Mouse (Mus musculus): Measurements from ENCODE around the gene Tmem117. TPM values are rescaled to one million over a fixed set of nuclear protein-coding genes. Genes with fewer than 3 reads are reported as not detected.

The Tmem117 gene
- polyA plus RNA-seq, 1 experiment from 2014 or later = 4.5 TPM

DNA sequence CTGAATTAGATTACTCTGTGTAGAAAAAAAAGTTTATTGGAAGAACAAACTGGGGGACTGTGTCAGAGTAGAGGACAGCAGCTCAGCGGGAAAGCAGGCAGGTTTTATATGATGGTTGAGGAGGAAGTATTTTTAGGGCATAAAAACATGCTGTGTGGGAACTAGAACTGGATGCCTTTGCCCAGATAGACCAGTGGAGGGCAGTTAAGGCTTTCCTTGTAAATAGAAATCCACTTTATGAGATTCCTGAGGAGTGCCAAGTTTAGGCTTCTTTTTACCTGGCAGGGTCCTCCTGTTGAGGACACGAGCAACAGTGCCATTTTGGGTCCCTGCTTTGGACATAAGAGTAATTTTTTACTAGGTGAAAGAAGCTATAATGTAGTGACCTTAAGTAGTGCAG is 218.5 kb downstream of the Tmem117 start:
- Histone ChIP-seq H3K4me2 (replicated peaks) (no peak overlapping the region), H3K27me3 (no peaks in the 10 kb centered on the region), H3K4me3 (no peak overlapping the region), H3K36me3 (no peaks in the 10 kb centered on the region), H3K27ac (replicated peaks) (no peak overlapping the region), H3K9ac (replicated peaks) (no peak overlapping the region), H3K4me1 (no peaks in the 10 kb centered on the region), H3K9me3 (no peaks in the 10 kb centered on the region)
- no peak for ATAC-seq (replicated peaks)
- WGBS = 71% methylated on average over 2 of the region's 2 CpGs

DNA sequence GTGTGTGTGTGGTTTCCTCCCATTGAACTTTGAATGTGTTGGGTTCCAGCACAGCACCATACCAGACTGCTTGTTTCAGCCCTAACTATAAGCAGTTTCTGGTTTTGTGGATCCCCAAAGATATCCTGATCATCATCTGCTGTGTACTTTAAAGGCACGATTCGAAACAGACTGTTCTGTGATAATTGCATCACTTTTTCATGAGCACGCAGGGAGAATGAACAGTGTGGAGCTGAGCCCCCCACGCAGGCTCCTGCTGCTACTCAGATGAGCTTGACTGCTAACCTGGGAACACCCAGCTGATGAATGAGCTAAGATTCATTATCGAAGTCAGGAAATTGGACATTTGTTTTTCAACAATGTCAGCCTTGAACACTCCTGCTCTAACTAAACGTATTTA is 230.6 kb downstream of the Tmem117 start:
- Histone ChIP-seq H3K4me3 (no peak overlapping the region), H3K27me3 (no peaks in the 10 kb centered on the region), H3K9ac (replicated peaks) (no peak overlapping the region), H3K27ac (replicated peaks) (no peak overlapping the region), H3K4me1 (peaks cover 18% of the 10 kb centered on the region), H3K9me3 (no peaks in the 10 kb centered on the region), H3K4me2 (replicated peaks) (no peak overlapping the region), H3K36me3 (no peaks in the 10 kb centered on the region)
- WGBS = 78% methylated on average over 6 of the region's 6 CpGs
- no peak for ATAC-seq (replicated peaks)

DNA sequence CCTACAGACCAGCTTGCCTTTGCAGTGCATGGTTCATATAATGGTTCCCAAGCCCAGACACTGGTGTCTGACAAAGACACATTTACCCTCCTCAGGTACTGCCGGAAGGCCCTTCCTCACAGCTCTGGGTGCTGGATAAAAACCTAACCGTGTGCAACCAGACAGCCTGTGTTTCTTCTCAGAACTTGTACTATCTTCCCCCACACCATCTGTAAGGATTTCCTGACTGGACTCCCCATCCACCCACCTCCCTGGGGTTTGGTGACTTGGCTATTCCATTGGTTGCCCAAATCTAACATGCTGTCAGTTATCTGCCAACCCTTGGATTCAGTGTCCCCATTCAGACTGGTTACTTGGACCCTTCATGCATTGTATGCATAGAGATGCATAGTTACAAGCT is 232.1 kb downstream of the Tmem117 start:
- H3K27me3 ChIP-seq = no peaks in the 10 kb centered on the region
- no peak overlapping the region for H3K27ac ChIP-seq (replicated peaks)
- H3K4me3 ChIP-seq = no peak overlapping the region
- no peak for ATAC-seq (replicated peaks)
- H3K4me2 ChIP-seq (replicated peaks) = no peak overlapping the region
- 94% methylated on average over 2 of the region's 2 CpGs for WGBS
- H3K36me3 ChIP-seq = no peaks in the 10 kb centered on the region
- H3K9me3 ChIP-seq = no peaks in the 10 kb centered on the region
- H3K4me1 ChIP-seq = peaks cover 18% of the 10 kb centered on the region
- H3K9ac ChIP-seq (replicated peaks) = no peak overlapping the region

DNA sequence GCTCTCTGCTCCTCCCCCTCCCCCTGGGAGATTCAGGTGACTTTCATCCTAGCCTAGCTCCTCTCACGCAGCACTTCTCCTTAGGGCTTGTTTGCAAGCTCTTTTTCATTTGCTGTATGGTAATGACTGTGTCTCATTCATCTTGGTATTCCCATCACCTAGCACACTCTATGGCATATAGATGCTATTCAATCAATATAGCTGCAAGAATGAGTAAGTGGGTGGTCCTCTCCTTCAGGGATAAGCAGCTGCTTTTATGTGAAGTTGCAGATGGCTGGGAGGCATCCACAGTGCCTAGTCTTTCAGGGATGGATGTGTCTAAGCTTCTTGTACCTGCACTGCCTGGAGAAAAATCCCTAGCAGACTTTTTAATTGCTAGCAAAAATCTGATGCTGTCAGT is 235.1 kb downstream of the Tmem117 start:
- Histone ChIP-seq H3K9ac (replicated peaks) (no peak overlapping the region), H3K27me3 (no peaks in the 10 kb centered on the region), H3K36me3 (no peaks in the 10 kb centered on the region), H3K9me3 (no peaks in the 10 kb centered on the region), H3K4me1 (peaks cover 16% of the 10 kb centered on the region), H3K4me3 (no peak overlapping the region), H3K27ac (replicated peaks) (0 out of 2 replicates have a peak overlapping the region, but pooled peaks have one; percentile 12), H3K4me2 (replicated peaks) (no peak overlapping the region)
- no peak for ATAC-seq (replicated peaks)
- 14% methylated on average over 1 of the region's 1 CpGs for WGBS

DNA sequence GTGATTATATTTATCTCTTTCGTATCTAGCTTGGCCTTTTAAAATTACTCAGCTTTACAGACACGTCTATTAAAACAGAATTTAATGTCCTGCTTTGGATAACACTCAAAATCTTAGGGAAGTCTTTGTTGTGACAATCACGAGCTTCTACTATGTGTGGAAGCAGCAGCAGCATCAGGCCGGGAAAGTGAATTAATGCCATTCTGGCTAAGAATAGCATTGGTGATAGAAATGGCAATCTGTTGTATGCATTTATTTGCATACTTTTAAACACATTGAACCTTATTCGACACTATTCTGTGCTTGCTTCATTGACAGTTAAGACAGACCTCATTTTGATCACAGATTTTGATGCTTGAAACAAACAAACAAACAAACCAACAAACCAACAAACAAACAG is 239.3 kb downstream of the Tmem117 start:
- Histone ChIP-seq H3K27ac (replicated peaks) (peak overlapping the region; percentile 33; the same call in 1 of the 2 replicates), H3K4me3 (no peak overlapping the region), H3K9ac (replicated peaks) (no peak overlapping the region), H3K4me2 (replicated peaks) (no peak overlapping the region), H3K36me3 (no peaks in the 10 kb centered on the region), H3K9me3 (no peaks in the 10 kb centered on the region), H3K4me1 (peaks cover 16% of the 10 kb centered on the region), H3K27me3 (no peaks in the 10 kb centered on the region)
- peak; percentile 51; the same call in 1 of the 2 replicates for ATAC-seq (replicated peaks)
- 39% methylated on average over 5 of the region's 5 CpGs for WGBS

DNA sequence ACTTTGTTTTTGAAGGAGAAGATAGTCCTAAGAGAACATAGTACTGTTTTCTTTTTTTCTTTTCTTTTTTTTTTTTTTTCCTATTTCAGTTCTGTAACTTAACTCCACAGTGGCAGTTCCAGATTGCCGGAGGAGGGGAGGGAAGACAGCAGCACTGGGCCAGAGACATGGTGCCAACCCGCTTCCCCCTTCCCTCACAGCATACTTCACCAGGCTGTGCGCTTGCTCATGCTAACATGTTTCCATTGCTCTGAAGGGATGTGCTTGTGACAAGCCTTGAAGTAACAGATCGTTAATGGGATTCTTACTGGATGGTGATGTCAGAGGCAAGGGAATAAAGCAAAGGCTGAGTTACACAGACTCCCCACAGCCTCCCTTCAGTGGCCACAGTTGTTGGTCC is 256.0 kb downstream of the Tmem117 start:
- Histone ChIP-seq H3K4me3 (no peak overlapping the region), H3K27me3 (no peaks in the 10 kb centered on the region), H3K9me3 (no peaks in the 10 kb centered on the region), H3K36me3 (no peaks in the 10 kb centered on the region), H3K27ac (replicated peaks) (peak overlapping the region; percentile 54; the same call in 1 of the 2 replicates), H3K4me1 (no peaks in the 10 kb centered on the region), H3K9ac (replicated peaks) (no peak overlapping the region), H3K4me2 (replicated peaks) (no peak overlapping the region)
- ATAC-seq (replicated peaks) = no peak; the same call in 1 of the 2 replicates
- 49% methylated on average over 4 of the region's 4 CpGs for WGBS

DNA sequence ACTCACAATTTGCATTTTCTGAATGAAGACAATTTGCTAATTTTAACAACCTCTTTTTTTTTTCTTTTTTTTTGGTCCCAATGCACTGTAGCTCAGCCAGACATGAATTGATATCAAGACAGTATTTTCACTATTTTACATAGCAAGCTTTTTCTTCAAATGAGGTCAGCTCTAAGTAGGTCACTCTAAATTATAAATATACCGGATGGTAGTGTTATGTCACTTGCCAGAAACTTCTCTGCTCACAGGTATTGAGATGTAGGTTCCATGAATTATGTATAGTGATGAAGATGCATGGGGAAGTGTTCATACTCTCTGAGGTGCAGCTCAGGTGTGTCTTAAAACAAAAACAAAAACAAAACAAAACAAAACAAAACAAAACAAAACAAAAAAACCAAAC is 264.2 kb downstream of the Tmem117 start:
- 64% methylated on average over 1 of the region's 1 CpGs for WGBS
- peaks cover 7% of the 10 kb centered on the region; the same call in 1 of the 2 replicates for H3K4me1 ChIP-seq
- no peaks in the 10 kb centered on the region for H3K9me3 ChIP-seq

DNA sequence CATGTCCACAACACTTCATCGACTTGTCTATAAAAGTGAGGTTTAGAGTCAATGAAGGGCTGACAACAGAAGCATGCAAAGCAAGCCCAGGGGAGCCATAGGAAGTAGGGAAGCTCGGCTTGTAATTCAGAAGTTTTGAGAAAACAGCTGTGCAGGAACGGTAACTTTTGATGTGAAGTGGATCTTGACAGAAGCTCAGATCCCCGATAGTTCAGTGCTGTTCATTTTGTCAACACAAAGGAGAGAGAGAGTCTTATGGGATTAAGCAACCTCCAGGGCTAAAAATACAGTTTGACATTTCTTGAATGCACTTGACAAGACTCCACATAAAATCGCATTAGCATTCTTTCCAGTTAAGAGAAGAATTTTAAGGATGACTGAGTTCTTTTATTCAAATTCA is 265.1 kb downstream of the Tmem117 start:
- H3K9me3 ChIP-seq = no peaks in the 10 kb centered on the region
- H3K9ac ChIP-seq (replicated peaks) = no peak overlapping the region
- no peak overlapping the region for H3K4me2 ChIP-seq (replicated peaks)
- ATAC-seq (replicated peaks) = no peak
- no peak overlapping the region for H3K27ac ChIP-seq (replicated peaks)
- no peaks in the 10 kb centered on the region for H3K36me3 ChIP-seq
- no peak overlapping the region for H3K4me3 ChIP-seq
- 33% methylated on average over 5 of the region's 5 CpGs for WGBS
- H3K27me3 ChIP-seq = no peaks in the 10 kb centered on the region
- H3K4me1 ChIP-seq = peaks cover 7% of the 10 kb centered on the region; the same call in 1 of the 2 replicates

More for the DNA sequence above, 264.2 kb downstream of the Tmem117 start:
- no peak overlapping the region for H3K4me3 ChIP-seq
- H3K27ac ChIP-seq (replicated peaks) = no peak overlapping the region
- no peaks in the 10 kb centered on the region for H3K27me3 ChIP-seq
- no peak overlapping the region for H3K4me2 ChIP-seq (replicated peaks)
- no peak overlapping the region for H3K9ac ChIP-seq (replicated peaks)
- no peak for ATAC-seq (replicated peaks)
- H3K36me3 ChIP-seq = no peaks in the 10 kb centered on the region

DNA sequence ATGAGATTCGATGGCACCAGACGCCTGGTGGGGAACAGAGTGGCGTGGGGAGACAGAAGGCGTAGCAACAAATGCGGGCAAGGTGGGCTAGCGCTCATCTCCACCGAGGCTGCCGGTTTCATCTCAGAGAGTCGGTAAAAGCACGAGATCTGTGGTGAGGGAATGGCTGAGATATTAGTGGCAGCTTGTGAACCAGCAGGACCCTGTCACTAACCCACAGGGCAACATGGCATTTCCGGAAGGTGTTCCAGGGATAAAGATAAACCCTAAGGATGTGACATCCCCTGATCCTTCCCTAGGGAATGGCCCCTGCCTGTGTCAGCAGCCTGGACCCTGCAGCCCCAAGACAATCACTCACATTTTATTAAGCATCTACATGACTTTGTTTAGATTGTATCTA is 266.6 kb downstream of the Tmem117 start:
- H3K27me3 ChIP-seq = no peaks in the 10 kb centered on the region
- no peak overlapping the region for H3K4me3 ChIP-seq
- no peak for ATAC-seq (replicated peaks)
- H3K4me2 ChIP-seq (replicated peaks) = no peak overlapping the region
- no peaks in the 10 kb centered on the region for H3K9me3 ChIP-seq
- peaks cover 7% of the 10 kb centered on the region; the same call in 1 of the 2 replicates for H3K4me1 ChIP-seq
- H3K36me3 ChIP-seq = no peaks in the 10 kb centered on the region
- H3K27ac ChIP-seq (replicated peaks) = no peak overlapping the region
- 94% methylated on average over 11 of the region's 11 CpGs for WGBS
- no peak overlapping the region for H3K9ac ChIP-seq (replicated peaks)

DNA sequence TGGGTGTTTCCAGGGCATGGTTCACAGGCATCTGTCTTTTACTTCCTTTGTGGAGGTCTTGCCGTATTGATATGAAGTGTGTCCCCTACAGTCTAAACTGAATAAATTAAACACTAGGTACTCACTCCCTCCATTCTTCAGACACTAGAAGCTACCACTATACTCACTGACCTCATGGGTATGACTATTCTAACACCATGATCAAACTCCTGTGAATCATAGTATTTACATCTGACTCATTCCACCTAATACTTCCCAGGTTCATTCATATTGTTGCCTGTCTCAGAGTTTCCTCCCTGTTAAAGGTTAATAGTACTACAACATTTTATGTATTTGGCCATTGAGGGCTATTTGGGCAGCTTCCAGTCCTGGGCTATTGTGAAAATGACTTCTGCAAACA is 274.2 kb downstream of the Tmem117 start:
- no peak for ATAC-seq (replicated peaks)
- Histone ChIP-seq H3K9ac (replicated peaks) (no peak overlapping the region), H3K36me3 (no peaks in the 10 kb centered on the region), H3K4me3 (no peak overlapping the region), H3K4me2 (replicated peaks) (no peak overlapping the region), H3K27ac (replicated peaks) (no peak overlapping the region), H3K27me3 (no peaks in the 10 kb centered on the region), H3K9me3 (no peaks in the 10 kb centered on the region), H3K4me1 (peaks cover 4% of the 10 kb centered on the region; the same call in 1 of the 2 replicates)
- 98% methylated on average over 1 of the region's 1 CpGs for WGBS

DNA sequence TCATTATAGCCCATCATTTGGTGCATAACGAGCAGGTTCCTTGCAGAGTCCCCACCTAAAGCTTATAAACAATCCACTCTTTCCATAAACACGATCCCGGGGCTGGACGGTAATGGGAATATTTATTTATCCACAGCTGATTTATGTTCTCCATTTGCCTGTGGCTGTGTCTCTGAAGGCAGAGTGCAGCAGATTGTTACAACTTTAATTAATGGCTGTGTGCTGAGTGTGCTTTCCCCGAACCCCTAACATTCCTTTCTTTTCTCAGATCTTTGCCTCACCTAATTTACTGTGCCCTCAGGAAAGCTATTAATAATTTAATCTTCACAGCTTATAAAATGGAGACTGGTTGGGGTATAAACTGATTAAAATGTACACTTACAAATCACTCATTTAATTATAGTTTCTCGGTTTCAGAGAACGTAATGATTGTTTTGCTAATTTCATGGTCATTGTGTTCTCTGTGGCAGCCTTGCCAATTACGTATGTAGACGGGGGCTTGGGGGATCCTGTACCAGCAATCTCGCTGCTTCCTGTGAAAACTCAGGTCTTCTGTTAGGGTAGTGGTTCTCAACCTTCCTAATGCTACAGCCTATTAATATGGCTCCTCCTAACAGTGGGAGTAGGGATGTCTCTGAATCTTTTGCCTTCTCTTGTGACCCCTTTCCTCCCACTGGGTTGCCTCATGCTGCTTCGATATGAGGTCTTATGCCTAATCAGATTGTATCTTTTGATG is 275.8 kb downstream of the Tmem117 start:
- H3K27ac ChIP-seq (replicated peaks) = no peak overlapping the region
- H3K9me3 ChIP-seq = no peaks in the 10 kb centered on the region
- peaks cover 4% of the 10 kb centered on the region; the same call in 1 of the 2 replicates for H3K4me1 ChIP-seq
- no peak overlapping the region for H3K4me3 ChIP-seq
- H3K36me3 ChIP-seq = no peaks in the 10 kb centered on the region
- H3K27me3 ChIP-seq = no peaks in the 10 kb centered on the region
- no peak overlapping the region for H3K9ac ChIP-seq (replicated peaks)
- H3K4me2 ChIP-seq (replicated peaks) = no peak overlapping the region
- 29% methylated on average over 11 of the region's 11 CpGs for WGBS
- ATAC-seq (replicated peaks) = no peak

DNA sequence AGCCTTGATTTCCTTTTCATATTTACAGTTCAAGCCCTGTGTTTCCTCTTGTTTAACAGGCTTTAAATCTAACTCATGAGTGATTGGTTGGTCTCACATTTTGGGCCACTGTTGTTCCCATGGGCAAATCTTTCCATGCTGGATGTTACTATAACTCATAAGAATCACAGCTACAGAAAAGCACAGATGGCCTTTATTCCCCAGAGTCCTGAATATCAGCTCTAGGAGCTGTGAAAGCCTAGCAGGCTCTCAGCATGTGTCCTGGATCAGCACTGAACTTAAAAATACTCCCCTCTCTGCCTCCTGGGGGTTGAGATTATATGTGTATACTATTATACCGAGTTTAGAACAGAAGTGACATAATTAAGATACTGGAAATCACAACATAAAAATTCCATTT is 292.6 kb downstream of the Tmem117 start:
- H3K4me3 ChIP-seq = no peak overlapping the region
- H3K9me3 ChIP-seq = no peaks in the 10 kb centered on the region
- peaks cover 4% of the 10 kb centered on the region; the same call in 1 of the 2 replicates for H3K4me1 ChIP-seq
- no peaks in the 10 kb centered on the region for H3K36me3 ChIP-seq
- H3K9ac ChIP-seq (replicated peaks) = no peak overlapping the region
- 26% methylated on average over 1 of the region's 1 CpGs for WGBS
- no peak overlapping the region for H3K27ac ChIP-seq (replicated peaks)
- H3K4me2 ChIP-seq (replicated peaks) = no peak overlapping the region
- no peaks in the 10 kb centered on the region for H3K27me3 ChIP-seq
- no peak for ATAC-seq (replicated peaks)

DNA sequence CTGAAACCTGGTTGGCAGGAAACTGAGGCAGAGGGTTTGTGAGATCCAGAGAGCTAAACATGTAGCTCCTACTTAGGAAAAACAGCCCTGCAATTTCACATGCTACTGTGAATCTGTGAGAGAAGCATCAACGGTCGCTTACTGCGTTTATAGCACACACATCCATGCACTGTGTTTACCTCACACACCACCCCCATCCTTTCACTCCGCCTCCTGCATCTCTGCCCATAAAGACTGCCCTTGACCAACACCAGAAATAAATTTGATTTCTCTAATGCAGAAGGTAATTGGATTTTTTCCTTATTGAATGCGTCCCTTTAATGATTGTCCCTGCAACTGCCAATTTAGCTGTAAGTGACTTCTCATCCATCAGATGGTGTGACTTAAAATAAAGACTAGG is 299.0 kb downstream of the Tmem117 start:
- ATAC-seq (replicated peaks) = no peak
- WGBS = 57% methylated on average over 5 of the region's 5 CpGs

More for the DNA sequence above, 299.0 kb downstream of the Tmem117 start:
- no peaks in the 10 kb centered on the region for H3K36me3 ChIP-seq
- peaks cover 12% of the 10 kb centered on the region for H3K4me1 ChIP-seq
- no peaks in the 10 kb centered on the region for H3K9me3 ChIP-seq
- H3K27me3 ChIP-seq = no peaks in the 10 kb centered on the region
- H3K4me3 ChIP-seq = no peak overlapping the region
- H3K4me2 ChIP-seq (replicated peaks) = no peak overlapping the region
- H3K9ac ChIP-seq (replicated peaks) = no peak overlapping the region
- H3K27ac ChIP-seq (replicated peaks) = no peak overlapping the region; the same call in 1 of the 2 replicates
